Mouse (Mus musculus) MEL (cell line): ENCODE results near the gene Wfdc3.

ENCODE experiments used
- MAFK ChIP-seq: IDR thresholded peaks from 2 replicates; pipeline ENCODE4 v1.6.1; 2011; ENCODE audit warnings: low read depth, mild to moderate bottlenecking, low read length, improper control_type of control experiment, borderline replicate concordance
- POLR2A ChIP-seq, 2 experiments: IDR thresholded peaks; 2 replicates each; pipeline ENCODE4 v1.6.1; 2011 to 2012; ENCODE audit warnings: low read length in 2 of 2, mild to moderate bottlenecking in 2 of 2, control low read depth in 1 of 2, improper control_type of control experiment in 1 of 2, low read depth in 1 of 2, moderate library complexity in 1 of 2; ENCODE audit not compliant: control insufficient read depth in 1 of 2, insufficient read depth in 1 of 2, poor library complexity in 1 of 2

GRCm38 (mm10) chr2:164786388-164786885 lies 40.7 kb upstream of the Wfdc3 start:
- TF ChIP-seq MAFK (no peak), POLR2A (IDR thresholded peaks at IDR 0.05; ENCODE audit: control insufficient read depth in 1 of 2, insufficient read depth in 1 of 2, low read depth in 1 of 2, low read length in 2 of 2, poor library complexity in 1 of 2) (no peak)
